Mouse (Mus musculus) heart, postnatal 25 days (tissue): ENCODE measurements around the gene Parva. TPM values are rescaled to one million over a fixed set of nuclear protein-coding genes. Genes with fewer than 3 reads are reported as not detected.

Experiments used
- DNase-seq: peaks from one replicate; pipeline ENCODE4 v3.0.0; 2022; ENCODE audit warnings: low spot score
- intact Hi-C: fragments of 180-260 bp; cut with DNase I; formaldehyde crosslinking; loops from one replicate; pipeline ENCODE4 v1.15.1; 2025
- total RNA-seq, 2 experiments: library from RNA; stranded (reverse); gene quantifications; 2 replicates each; pipeline ENCODE4 v1.2.3; 2021

The Parva gene
- total RNA-seq = 10 to 100 TPM; 55.2 to 61.3 TPM

- peak; percentile 63 for DNase-seq
- intact Hi-C loops = no loop called here
These were observed at the start of gene Parva for GRCm38 (mm10) chr7:112427357-112428157. Parva (plus strand) TSS chr7:112427505.

- DNase-seq = no peak
- intact Hi-C loops = loop anchor here (10.0 kb wide), 1 partner anchor 887 kb away; no protein-coding TSS in a partner anchor
These were observed 49.2 kb upstream of the Parva start for GRCm38 (mm10) chr7:112378056-112378455.

GRCm38 (mm10) chr7:112378476-112378875, 48.8 kb upstream of the Parva start:
- intact Hi-C loops = loop anchor here (10.0 kb wide), 1 partner anchor 886 kb away; no protein-coding TSS in a partner anchor
- no peak for DNase-seq

- DNase-seq = no peak
- intact Hi-C loops = no loop called here
These were observed 40.8 kb upstream of the Parva start for GRCm38 (mm10) chr7:112386521-112386920.

- DNase-seq = no peak
- intact Hi-C loops = no loop called here
These were observed 39.4 kb upstream of the Parva start for GRCm38 (mm10) chr7:112387876-112388275.

- DNase-seq = no peak
- intact Hi-C loops = no loop called here
These were observed 38.9 kb upstream of the Parva start for GRCm38 (mm10) chr7:112388363-112388875.

GRCm38 (mm10) chr7:112389611-112390251, 37.6 kb upstream of the Parva start:
- intact Hi-C loops = no loop called here
- DNase-seq = no peak

- DNase-seq = no peak
- intact Hi-C loops = no loop called here
These were observed 36.9 kb upstream of the Parva start for GRCm38 (mm10) chr7:112390252-112390936.

- intact Hi-C loops = no loop called here
- no peak for DNase-seq
These were observed 36.2 kb upstream of the Parva start for GRCm38 (mm10) chr7:112390937-112391605.

- intact Hi-C loops = loop anchor here (2.0 to 5.0 kb wide), 2 partner anchors 280 to 471 kb away; partner anchors contain the start of gene Tead1
- DNase-seq = no peak
These were observed 29.5 kb upstream of the Parva start for GRCm38 (mm10) chr7:112397786-112398185.

GRCm38 (mm10) chr7:112399425-112400170, 27.7 kb upstream of the Parva start:
- intact Hi-C loops = loop anchor here (2.0 to 10.0 kb wide), 6 partner anchors 69 to 733 kb away; partner anchors contain the start of gene Tead1
- no peak for DNase-seq

GRCm38 (mm10) chr7:112400175-112400574, 27.1 kb upstream of the Parva start:
- peak; percentile 45 for DNase-seq
- intact Hi-C loops = loop anchor here (2.0 to 10.0 kb wide), 4 partner anchors 69 to 733 kb away; no protein-coding TSS in a partner anchor

GRCm38 (mm10) chr7:112405061-112405460, 22.2 kb upstream of the Parva start:
- intact Hi-C loops = loop anchor here (10.0 kb wide), 1 partner anchor 170 kb away; no protein-coding TSS in a partner anchor

GRCm38 (mm10) chr7:112405578-112405977, 21.7 kb upstream of the Parva start:
- intact Hi-C loops = loop anchor here (10.0 kb wide), 1 partner anchor 169 kb away; no protein-coding TSS in a partner anchor
- DNase-seq = no peak

More at GRCm38 (mm10) chr7:112405061-112405460, 22.2 kb upstream of the Parva start:
- DNase-seq = no peak

- no peak for DNase-seq
- intact Hi-C loops = loop anchor here (10.0 kb wide), 1 partner anchor 167 kb away; no protein-coding TSS in a partner anchor
These were observed 19.7 kb upstream of the Parva start for GRCm38 (mm10) chr7:112407597-112407996.

GRCm38 (mm10) chr7:112409991-112410390, 17.3 kb upstream of the Parva start:
- intact Hi-C loops = loop anchor here (10.0 kb wide), 1 partner anchor 165 kb away; no protein-coding TSS in a partner anchor
- DNase-seq = no peak

- intact Hi-C loops = no loop called here
- DNase-seq = no peak
These were observed 14.0 kb upstream of the Parva start for GRCm38 (mm10) chr7:112413286-112413685.

GRCm38 (mm10) chr7:112416058-112416526, 11.2 kb upstream of the Parva start:
- intact Hi-C loops = no loop called here

More at GRCm38 (mm10) chr7:112416058-112416526, 11.2 kb upstream of the Parva start:
- DNase-seq = no peak
